Mouse (Mus musculus) adrenal gland, adult (tissue): ENCODE measurements around the gene Map7d1.

ENCODE experiments used
- DNase-seq, 2 experiments: peaks; one replicate each; pipeline ENCODE4 v3.0.0; 2022 to 2023; ENCODE audit warnings: low spot score in 1 of 2; ENCODE audit not compliant: inconsistent age in 2 of 2

The Map7d1 gene

DNA sequence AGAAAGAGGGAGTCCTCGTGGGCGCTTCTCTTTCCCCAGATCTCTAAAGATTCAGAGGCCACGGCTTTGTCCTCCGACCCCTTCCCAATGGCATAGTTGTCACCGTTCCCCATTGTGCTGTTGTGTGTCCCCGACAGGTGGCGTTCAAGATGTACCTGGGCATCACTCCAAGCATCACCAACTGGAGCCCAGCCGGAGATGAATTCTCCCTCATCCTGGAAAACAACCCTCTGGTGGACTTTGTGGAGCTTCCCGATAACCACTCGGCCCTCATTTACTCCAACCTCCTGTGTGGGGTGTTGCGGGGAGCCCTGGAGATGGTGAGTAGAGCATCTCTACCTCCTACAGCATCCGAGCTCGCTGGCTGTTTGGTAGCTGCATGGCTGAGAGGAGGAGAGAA is 17.6 kb upstream of the Map7d1 start:
- DNase-seq = no peak

DNA sequence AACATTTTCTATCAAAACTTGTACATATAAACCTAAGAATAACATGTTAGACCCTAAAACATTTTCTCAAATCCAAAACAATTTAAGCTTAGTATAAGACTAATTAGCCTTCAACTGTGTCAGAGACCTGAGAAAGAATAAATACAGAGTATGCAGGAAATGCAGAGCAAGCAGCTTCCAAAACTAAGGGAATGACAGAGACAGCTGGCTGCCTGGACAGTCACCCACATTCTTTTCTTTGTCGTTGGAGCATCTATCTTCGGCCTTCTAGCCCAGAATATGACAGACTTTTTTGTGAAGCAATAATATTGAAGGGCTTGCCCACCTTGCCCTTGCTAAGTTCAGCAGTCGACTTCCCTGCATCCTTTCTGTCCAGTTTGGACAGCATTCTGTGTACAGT is 13.1 kb upstream of the Map7d1 start:
- DNase-seq = no peak

- DNase-seq = peak; percentile 100
Measured at GRCm38 (mm10) chr4:126262119-126262807, 6.1 kb upstream of the Map7d1 start, which contains the start of gene Trappc3. Gene Trappc3, plus strand, starts transcription at chr4:126262325.

DNA sequence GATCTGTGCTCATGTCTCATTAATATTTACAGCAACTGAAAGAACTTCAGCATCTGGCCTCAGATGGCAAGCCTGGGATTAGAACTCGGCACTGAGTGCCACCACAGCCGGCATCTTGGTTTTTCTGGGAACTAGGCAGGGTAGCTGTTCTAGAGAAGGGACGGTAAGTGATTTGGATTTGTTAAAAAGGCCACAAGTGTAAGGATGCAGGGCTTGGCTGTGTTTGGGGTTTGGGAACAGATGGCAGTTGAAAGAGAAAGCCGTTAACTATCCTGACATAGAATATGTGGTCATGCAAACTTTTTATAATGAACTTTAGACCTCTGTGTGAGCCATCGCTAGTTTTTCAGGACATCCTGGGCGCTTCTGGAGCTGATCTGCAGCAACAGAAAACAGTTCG is 5.5 kb upstream of the Map7d1 start:
- no peak for DNase-seq

DNA sequence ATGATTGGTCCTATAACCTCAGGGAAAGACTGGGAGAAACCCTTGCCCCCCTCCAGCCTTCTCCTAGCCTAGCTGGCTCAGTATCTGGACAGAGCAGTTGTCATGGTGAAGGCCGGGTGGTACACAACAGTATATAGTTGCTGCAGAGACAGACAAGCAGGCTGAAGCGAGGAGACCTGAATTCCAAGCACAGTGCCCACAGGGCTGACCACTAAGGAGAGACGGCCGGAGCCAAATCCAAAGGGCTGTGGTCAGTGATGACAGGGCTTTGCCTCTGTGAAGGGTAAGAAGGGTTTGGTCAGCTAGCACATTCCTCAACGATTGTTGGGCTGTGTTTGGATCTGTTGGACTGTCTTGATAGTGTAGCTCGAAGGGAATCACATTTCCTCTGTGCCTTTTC is 5.1 kb upstream of the Map7d1 start:
- no peak for DNase-seq

GRCm38 (mm10) chr4:126260520-126261201 is 4.5 kb upstream of the Map7d1 start:
- peak; percentile 92 to 94 for DNase-seq

DNA sequence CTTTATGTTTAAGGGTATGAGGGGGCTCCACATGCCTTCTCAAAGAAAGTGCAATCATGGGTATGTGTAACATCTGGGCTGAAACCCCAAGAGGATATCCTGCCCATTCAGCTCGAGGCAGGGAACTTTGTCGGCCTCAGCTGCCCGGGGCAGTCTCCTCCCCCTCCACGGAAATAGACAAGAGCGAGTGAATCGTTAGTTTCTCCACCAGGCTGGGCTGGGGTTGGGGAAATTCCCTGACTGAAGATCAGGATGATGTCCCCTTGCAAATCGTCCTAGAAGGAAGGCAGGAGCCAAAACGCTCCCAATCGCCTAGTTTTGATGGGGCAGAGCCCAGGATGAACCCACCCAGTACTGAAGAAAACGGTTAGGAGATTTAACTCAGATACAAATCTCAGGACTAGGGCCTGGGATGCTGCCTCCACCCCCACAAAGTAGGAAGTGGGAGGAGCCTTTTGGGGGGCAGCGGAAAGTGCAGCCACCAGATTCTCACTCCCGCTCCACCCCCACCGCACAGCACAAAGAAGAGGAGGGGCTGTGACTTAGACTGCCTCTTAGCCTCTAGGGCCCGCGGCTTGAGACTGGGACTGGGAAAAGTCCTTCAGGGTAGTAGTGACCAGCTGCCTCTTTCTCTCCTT is 3.5 kb upstream of the Map7d1 start:
- DNase-seq = peak; percentile 86 to 93

DNA sequence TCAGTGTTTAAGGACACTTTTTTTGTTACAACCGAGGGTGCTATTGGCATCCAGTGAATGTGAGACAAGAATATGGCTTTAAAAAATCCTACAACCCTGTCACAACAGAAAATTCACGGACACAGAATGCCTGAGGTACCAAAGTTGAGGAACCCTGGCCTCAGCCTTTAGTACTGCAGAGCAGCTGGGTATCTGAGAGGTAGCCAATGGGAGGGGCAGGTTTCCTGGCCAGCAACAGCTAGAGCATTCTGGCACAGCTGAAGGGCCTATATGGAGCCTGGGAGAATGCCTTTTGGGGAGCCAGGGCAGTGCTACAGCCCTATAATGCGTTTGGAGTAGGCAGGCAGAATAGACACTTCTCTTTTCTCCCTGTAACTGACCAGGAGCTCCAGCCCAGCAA is 2.9 kb upstream of the Map7d1 start:
- peak in 1 of 2 experiments; percentile 60 for DNase-seq

DNA sequence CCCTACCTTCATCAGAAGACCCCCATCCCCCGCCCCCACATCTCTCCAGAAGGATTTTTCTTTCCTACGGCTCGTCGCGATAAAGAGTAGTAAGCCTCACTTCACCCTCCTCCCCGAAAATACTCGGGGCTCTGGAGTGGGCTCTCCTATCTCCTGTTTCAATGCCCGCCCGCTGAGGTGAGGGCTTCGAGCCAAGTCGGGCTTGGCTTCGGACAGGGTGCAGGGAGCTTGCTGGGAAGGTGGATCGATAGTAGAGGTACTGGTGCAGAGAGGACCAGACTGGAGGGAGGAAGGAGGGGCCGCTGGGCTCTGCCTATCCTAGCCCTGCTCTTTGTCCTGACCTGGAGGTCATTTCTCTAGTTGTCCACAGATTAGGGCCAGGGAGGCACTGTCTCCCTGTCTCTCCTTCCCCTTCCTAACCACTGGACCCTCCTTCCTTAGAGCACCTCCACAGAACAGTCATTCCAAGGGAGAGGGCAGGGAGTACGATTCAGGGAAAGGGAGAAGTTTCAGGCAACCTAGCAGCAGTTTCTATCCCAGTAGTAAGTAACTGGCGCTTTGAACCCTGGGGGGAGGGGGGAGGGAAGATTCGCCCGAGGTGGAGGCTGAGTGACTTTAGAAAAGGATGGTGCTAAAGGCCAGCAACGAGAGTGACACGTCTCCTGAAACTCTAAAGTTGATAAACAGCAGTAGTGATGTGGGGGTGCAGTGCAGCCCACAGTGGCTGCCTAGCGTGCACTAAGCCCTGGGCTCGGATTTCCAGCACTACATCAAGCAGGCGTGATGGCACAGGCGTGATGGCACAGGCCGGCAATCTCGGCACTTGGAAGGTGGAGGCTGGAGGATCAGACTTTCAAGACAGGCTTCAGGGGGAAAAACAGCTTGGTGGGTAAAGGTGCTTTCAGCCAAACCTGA is 1.1 kb upstream of the Map7d1 start:
- DNase-seq = peak; percentile 67 to 80

GRCm38 (mm10) chr4:126255113-126256001 is 786 bp downstream of the Map7d1 start:
- peak; percentile 54 to 78 for DNase-seq

- peak; percentile 59 to 75 for DNase-seq
Measured at GRCm38 (mm10) chr4:126254315-126255112, 1.6 kb downstream of the Map7d1 start.

- DNase-seq = no peak
Measured at GRCm38 (mm10) chr4:126253637-126254272, 2.4 kb downstream of the Map7d1 start.

GRCm38 (mm10) chr4:126252411-126253237 is 3.5 kb downstream of the Map7d1 start:
- no peak for DNase-seq

DNA sequence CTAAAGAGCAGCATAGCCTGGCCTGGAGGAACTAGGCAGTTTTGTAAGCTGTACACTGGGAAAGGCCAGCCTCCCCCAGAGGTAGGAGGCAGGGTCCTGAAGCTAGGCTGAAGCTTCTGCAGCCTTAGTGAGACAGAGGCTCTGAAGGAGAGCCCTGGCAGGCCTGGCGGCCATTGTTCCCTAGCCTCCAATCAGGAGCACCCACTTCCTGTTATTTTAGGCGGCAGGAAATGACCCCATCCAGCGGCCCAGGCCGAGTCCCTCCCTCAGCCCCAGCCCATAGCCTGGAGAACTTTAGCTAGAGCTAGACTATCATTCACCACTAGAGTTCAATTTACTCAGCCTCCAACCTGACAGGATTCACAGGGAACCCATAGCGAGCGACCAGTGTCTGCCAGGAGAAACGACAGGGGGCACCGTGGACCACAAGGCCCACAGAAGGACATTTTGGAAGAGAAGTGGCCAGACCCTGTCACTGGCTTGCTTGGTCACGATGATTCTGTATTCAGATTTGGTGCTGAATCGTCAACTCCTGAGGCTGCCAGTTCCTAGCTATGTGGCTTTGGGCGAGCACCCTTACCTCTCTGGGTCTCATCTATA is 4.4 kb downstream of the Map7d1 start:
- peak in 1 of 2 experiments; percentile 67 for DNase-seq

DNA sequence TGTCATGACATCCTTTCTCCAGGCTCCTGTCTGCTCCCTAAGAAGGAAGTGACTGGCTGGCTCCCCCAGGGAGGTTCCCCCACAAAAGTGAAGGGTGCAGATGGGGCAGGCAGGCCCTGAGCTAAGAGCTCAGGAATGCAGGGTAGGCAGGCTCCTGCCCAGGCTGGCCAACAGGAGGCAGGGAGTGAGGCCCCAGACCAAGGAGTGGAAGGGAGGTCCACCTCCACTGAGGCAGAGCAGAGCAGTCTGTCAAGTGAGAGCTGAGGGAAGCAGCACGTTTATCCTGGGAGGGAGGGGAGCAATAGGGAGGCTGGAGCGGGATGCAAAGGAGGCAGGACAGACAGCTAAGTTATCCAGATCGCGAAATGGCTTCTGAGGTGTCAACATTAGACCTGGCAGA is 5.5 kb downstream of the Map7d1 start:
- no peak for DNase-seq

- DNase-seq = no peak
Measured at GRCm38 (mm10) chr4:126248261-126248868, 7.8 kb downstream of the Map7d1 start.
